Mouse (Mus musculus) erythroid progenitor cell, adult 5-6 weeks (primary cell): Measurements from ENCODE around the gene Ralgapb. TPM values are rescaled to one million over a fixed set of nuclear protein-coding genes. Genes with fewer than 3 reads are reported as not detected.
A peak's percentile ranks its signal among the peaks of the same experiment; 100 is the strongest.

Experiments used
- ATAC-seq: replicated peaks from 2 replicates; pipeline ENCODE4 v1.8.0; 2016; ENCODE audit warnings: moderate number of reproducible peaks, mild to moderate bottlenecking, moderate TSS enrichment, inconsistent platforms; ENCODE audit not compliant: poor library complexity, low FRiP score, severe bottlenecking
- total RNA-seq, 2 experiments: library from RNA; stranded (forward) in 1 of 2; stranded (reverse) in 1 of 2; fragments of 150-400 nt in 1 of 2; fragments of 186-747, 209-891 nt in 1 of 2; gene quantifications; 2 replicates each; pipeline versions ENCODE4 v1.2.3 to v1.2.4; 2015 to 2017; ENCODE audit warnings: low replicate concordance in 2 of 2

Gene Ralgapb
- total RNA-seq, 2 experiments from 2014 or later = 24.9 to 31.4 TPM

- no peak for ATAC-seq
Measured at GRCm38 (mm10) chr2:158507046-158507445, 97.4 kb downstream of the Ralgapb start.

- ATAC-seq = no peak
Measured at GRCm38 (mm10) chr2:158510665-158511064, 101.0 kb downstream of the Ralgapb start.

GRCm38 (mm10) chr2:158512528-158512927, 102.9 kb downstream of the Ralgapb start, which contains the start of gene Arhgap40:
TSS of gene Arhgap40 (plus strand) at chr2:158512796.
- no peak for ATAC-seq

GRCm38 (mm10) chr2:158513821-158514336, 104.2 kb downstream of the Ralgapb start:
- no peak for ATAC-seq

- ATAC-seq = no peak
Measured at GRCm38 (mm10) chr2:158518583-158518982, 108.9 kb downstream of the Ralgapb start.

GRCm38 (mm10) chr2:158519071-158519470, 109.4 kb downstream of the Ralgapb start:
- ATAC-seq = no peak

- no peak for ATAC-seq
Measured at GRCm38 (mm10) chr2:158519800-158520199, 110.2 kb downstream of the Ralgapb start.

- no peak for ATAC-seq
Measured at GRCm38 (mm10) chr2:158523060-158523459, 113.4 kb downstream of the Ralgapb start.

GRCm38 (mm10) chr2:158524129-158524860, 114.6 kb downstream of the Ralgapb start:
- ATAC-seq = no peak

- ATAC-seq = peak; percentile 63
Measured at GRCm38 (mm10) chr2:158534090-158534489, 124.4 kb downstream of the Ralgapb start.

GRCm38 (mm10) chr2:158534559-158534958, 124.9 kb downstream of the Ralgapb start:
- ATAC-seq = no peak

- 0 out of 2 replicates have a peak, but pooled peaks have one; percentile 14 for ATAC-seq
Measured at GRCm38 (mm10) chr2:158539433-158540305, 130.0 kb downstream of the Ralgapb start.

GRCm38 (mm10) chr2:158541286-158541685, 131.6 kb downstream of the Ralgapb start:
- ATAC-seq = no peak

- no peak for ATAC-seq
Measured at GRCm38 (mm10) chr2:158545266-158545665, 135.6 kb downstream of the Ralgapb start.

GRCm38 (mm10) chr2:158546751-158547150, 137.1 kb downstream of the Ralgapb start:
- no peak for ATAC-seq

Other genes starting within 250 kb of the Ralgapb start
- gene D630003M21Rik, start 180.6 kb upstream of the Ralgapb start, total RNA-seq (2015; ENCODE audit: low replicate concordance) = not detected in 2 replicates
- gene D630003M21Rik, start 180.6 kb upstream of the Ralgapb start, total RNA-seq (2017; ENCODE audit: low replicate concordance) = not detected in 2 replicates
- gene Bpi, start 151.8 kb upstream of the Ralgapb start, total RNA-seq (2015; ENCODE audit: low replicate concordance) = not detected in 2 replicates
- gene Bpi, start 151.8 kb upstream of the Ralgapb start, total RNA-seq (2017; ENCODE audit: low replicate concordance) = not detected in 2 replicates
- 7.1 and 9.0 TPM in 2 replicates for gene Lbp, start 103.4 kb upstream of the Ralgapb start, total RNA-seq (2015; ENCODE audit: low replicate concordance)
- 6.4 and 40.7 TPM in 2 replicates for gene Lbp, start 103.4 kb upstream of the Ralgapb start, total RNA-seq (2017; ENCODE audit: low replicate concordance)
- gene Snhg11, start 34.2 kb upstream of the Ralgapb start, total RNA-seq (2015; ENCODE audit: low replicate concordance) = not detected in 2 replicates
- gene Snhg11, start 34.2 kb upstream of the Ralgapb start, total RNA-seq (2017; ENCODE audit: low replicate concordance) = not detected in 2 replicates
- gene Adig, start 92.8 kb downstream of the Ralgapb start, total RNA-seq (2015; ENCODE audit: low replicate concordance) = not detected in 2 replicates
- gene Adig, start 92.8 kb downstream of the Ralgapb start, total RNA-seq (2017; ENCODE audit: low replicate concordance) = not detected in 2 replicates
- not detected in 2 replicates for gene Arhgap40, start 102.9 kb downstream of the Ralgapb start, total RNA-seq (2015; ENCODE audit: low replicate concordance)
- gene Arhgap40, start 102.9 kb downstream of the Ralgapb start, total RNA-seq (2017; ENCODE audit: low replicate concordance) = not detected in 2 replicates
- not detected in 2 replicates for gene Slc32a1, start 200.9 kb downstream of the Ralgapb start, total RNA-seq (2015; ENCODE audit: low replicate concordance)
- not detected in 2 replicates for gene Slc32a1, start 200.9 kb downstream of the Ralgapb start, total RNA-seq (2017; ENCODE audit: low replicate concordance)
- 0.84 and 7.2 TPM in 2 replicates for gene Actr5, start 215.0 kb downstream of the Ralgapb start, total RNA-seq (2015; ENCODE audit: low replicate concordance)
- 4.2 and 6.2 TPM in 2 replicates for gene Actr5, start 215.0 kb downstream of the Ralgapb start, total RNA-seq (2017; ENCODE audit: low replicate concordance)